Mouse (Mus musculus) forebrain, embryonic 14.5 days (tissue): Measurements from ENCODE around the gene Pla2g2f. TPM values are rescaled to one million over a fixed set of nuclear protein-coding genes. Genes with fewer than 3 reads are reported as not detected.
A peak's percentile ranks its signal among the peaks of the same experiment; 100 is the strongest.

Experiments used
- ATAC-seq: fragments of 200-750 bp; cut with Nextera tagmentation; 2 replicates; pipeline ENCODE4 v1.8.0; 2017; ENCODE audit warnings: mild to moderate bottlenecking, moderate library complexity
- DNase-seq: peaks from one replicate; pipeline ENCODE4 v3.0.0-alpha.2; 2015; ENCODE audit warnings: low spot score
- H3K27ac ChIP-seq: fragments of 300-500 bp; sonication (generic); 2 replicates; pipeline ENCODE4 v1.5.1; 2014; ENCODE audit warnings: low read depth, mild to moderate bottlenecking, control low read depth, low read length, moderate library complexity
- H3K27me3 ChIP-seq: fragments of 300-500 bp; sonication (generic); replicated peaks from 2 replicates; pipeline ENCODE4 v1.6.1; 2014; ENCODE audit warnings: low read length, control low read depth, mixed read lengths; ENCODE audit not compliant: control insufficient read depth, insufficient read depth
- H3K36me3 ChIP-seq: fragments of 300-500 bp; sonication (generic); 2 replicates; pipeline ENCODE4 v1.6.1; 2014; ENCODE audit warnings: low read length, control low read depth; ENCODE audit not compliant: control insufficient read depth, insufficient read depth
- H3K4me1 ChIP-seq: fragments of 300-500 bp; sonication (generic); 2 replicates; pipeline ENCODE4 v1.6.1; 2014; ENCODE audit warnings: antibody characterized with exemption, low read length, control low read depth; ENCODE audit not compliant: control insufficient read depth, insufficient read depth
- H3K4me2 ChIP-seq: fragments of 300-500 bp; sonication (generic); 2 replicates; pipeline ENCODE4 v1.6.1; 2014; ENCODE audit warnings: mild to moderate bottlenecking, control low read depth, low read length
- H3K4me3 ChIP-seq: fragments of 300-500 bp; sonication (generic); 2 replicates; pipeline ENCODE4 v1.5.1; 2014; ENCODE audit warnings: low read depth, low read length, control low read depth
- H3K9ac ChIP-seq: fragments of 300-500 bp; sonication (generic); 2 replicates; pipeline ENCODE4 v1.6.1; 2014; ENCODE audit warnings: mild to moderate bottlenecking, low read length, control low read depth, moderate library complexity
- H3K9me3 ChIP-seq: fragments of 300-500 bp; sonication (generic); replicated peaks from 2 replicates; pipeline ENCODE4 v1.6.1; 2016; ENCODE audit warnings: low read length, control low read depth, mixed read lengths; ENCODE audit not compliant: control insufficient read depth
- WGBS: fragments of 180-500 bp; shearing (Covaris S2); extraction: QIAGEN DNeasy Blood & Tissue Kit; methylation state at CpG from one replicate; pipeline ENCODE4 v1.1.7; 2014; 5-methylcytosine and 5-hydroxymethylcytosine counted together
- polyA plus RNA-seq: library from polyadenylated mRNA; unstranded; fragments of >200 nt; fragmentation: Nextera tagmentation; extraction: Ambion mirVana; gene quantifications from 2 replicates; pipeline ENCODE4 v1.2.1, GENCODE M21; 2014

Gene Pla2g2f
- polyA plus RNA-seq, 1 experiment from 2014 or later, result not detected

GRCm38 (mm10) chr4:138729018-138729703, 28.3 kb downstream of the Pla2g2f start:
- DNase-seq (peak; percentile 67), ATAC-seq (peak; percentile 62; the same call in 1 of the 2 replicates)
- no peak overlapping the region for H3K9ac ChIP-seq
- no peak overlapping the region for H3K27ac ChIP-seq
- H3K9me3 ChIP-seq, result no peaks in the 10 kb centered on the region
- no peak overlapping the region for H3K4me3 ChIP-seq
- H3K36me3 ChIP-seq, result no peaks in the 10 kb centered on the region
- H3K4me2 ChIP-seq, result no peak overlapping the region
- no peaks in the 10 kb centered on the region for H3K27me3 ChIP-seq
- peaks cover 13% of the 10 kb centered on the region for H3K4me1 ChIP-seq
- 18% methylated on average over 9 of the region's 9 CpGs for WGBS

GRCm38 (mm10) chr4:138725751-138726150, 31.7 kb downstream of the Pla2g2f start:
- Histone ChIP-seq H3K4me1 (peaks cover 17% of the 10 kb centered on the region), H3K4me2 (no peak overlapping the region), H3K9me3 (no peaks in the 10 kb centered on the region), H3K27me3 (no peaks in the 10 kb centered on the region), H3K4me3 (no peak overlapping the region), H3K9ac (no peak overlapping the region), H3K36me3 (no peaks in the 10 kb centered on the region), H3K27ac (no peak overlapping the region)
- DNase-seq (no peak), ATAC-seq (no peak)
- 80% methylated on average over 5 of the region's 5 CpGs for WGBS

- Histone ChIP-seq H3K27ac (no peak overlapping the region), H3K4me3 (peak overlapping the region; percentile 16), H3K4me2 (peak overlapping the region; percentile 51), H3K9ac (peak overlapping the region; percentile 40), H3K36me3 (no peaks in the 10 kb centered on the region), H3K9me3 (no peaks in the 10 kb centered on the region), H3K4me1 (peaks cover 17% of the 10 kb centered on the region), H3K27me3 (no peaks in the 10 kb centered on the region)
- ATAC-seq, result peak; percentile 75
- DNase-seq, result peak; percentile 70
- 7% methylated on average over 13 of the region's 13 CpGs for WGBS
Measured at GRCm38 (mm10) chr4:138725127-138725461, 32.3 kb downstream of the Pla2g2f start.

GRCm38 (mm10) chr4:138724354-138725126, 32.9 kb downstream of the Pla2g2f start, which contains the start of gene Pla2g2c:
Gene Pla2g2c, plus strand, starts transcription at chr4:138724792.
- Histone ChIP-seq H3K9ac (peak within 1 kb of the TSS; percentile 40), H3K9me3 (no peaks in the 10 kb centered on the region), H3K27me3 (no peaks in the 10 kb centered on the region), H3K4me1 (peaks cover 17% of the 10 kb centered on the region), H3K4me3 (peak within 1 kb of the TSS; percentile 16), H3K27ac (no peak within 1 kb of the TSS), H3K36me3 (no peaks in the 10 kb centered on the region), H3K4me2 (peak within 1 kb of the TSS; percentile 51)
- DNase-seq, result no peak
- WGBS, result 53% methylated on average over 18 of the region's 18 CpGs
- ATAC-seq, result no peak

GRCm38 (mm10) chr4:138723493-138724281, 33.7 kb downstream of the Pla2g2f start:
- DNase-seq (no peak), ATAC-seq (no peak)
- Histone ChIP-seq H3K4me3 (no peak overlapping the region), H3K4me1 (peaks cover 13% of the 10 kb centered on the region), H3K4me2 (no peak overlapping the region), H3K27ac (no peak overlapping the region), H3K27me3 (no peaks in the 10 kb centered on the region), H3K9me3 (no peaks in the 10 kb centered on the region), H3K36me3 (no peaks in the 10 kb centered on the region), H3K9ac (no peak overlapping the region)
- 71% methylated on average over 15 of the region's 15 CpGs for WGBS

GRCm38 (mm10) chr4:138719264-138719596, 38.2 kb downstream of the Pla2g2f start:
- Histone ChIP-seq H3K27ac (no peak overlapping the region), H3K9me3 (no peaks in the 10 kb centered on the region), H3K36me3 (no peaks in the 10 kb centered on the region), H3K4me2 (no peak overlapping the region), H3K27me3 (no peaks in the 10 kb centered on the region), H3K9ac (no peak overlapping the region), H3K4me3 (no peak overlapping the region), H3K4me1 (0 out of 2 replicates have a peak, but pooled peaks cover 5% of the 10 kb centered on the region)
- ATAC-seq (no peak), DNase-seq (no peak)
- 82% methylated on average over 5 of the region's 5 CpGs for WGBS

GRCm38 (mm10) chr4:138718586-138719263, 38.7 kb downstream of the Pla2g2f start:
- Histone ChIP-seq H3K27ac (no peak overlapping the region), H3K4me2 (no peak overlapping the region), H3K4me3 (no peak overlapping the region), H3K4me1 (no peaks in the 10 kb centered on the region), H3K9ac (no peak overlapping the region), H3K9me3 (no peaks in the 10 kb centered on the region), H3K27me3 (no peaks in the 10 kb centered on the region), H3K36me3 (no peaks in the 10 kb centered on the region)
- no peak for DNase-seq
- 83% methylated on average over 5 of the region's 5 CpGs for WGBS
- ATAC-seq, result no peak

GRCm38 (mm10) chr4:138716697-138717096, 40.7 kb downstream of the Pla2g2f start:
- WGBS, result 89% methylated on average over 9 of the region's 9 CpGs
- H3K36me3 ChIP-seq, result no peaks in the 10 kb centered on the region
- no peaks in the 10 kb centered on the region for H3K27me3 ChIP-seq
- no peaks in the 10 kb centered on the region for H3K9me3 ChIP-seq
- H3K4me3 ChIP-seq, result no peak overlapping the region
- no peak for ATAC-seq
- no peak overlapping the region for H3K27ac ChIP-seq
- DNase-seq, result no peak
- no peak overlapping the region for H3K9ac ChIP-seq
- no peaks in the 10 kb centered on the region for H3K4me1 ChIP-seq
- H3K4me2 ChIP-seq, result no peak overlapping the region
